Mouse (Mus musculus) liver, embryonic 16.5 days (tissue): ENCODE results near the gene Cyp1b1. TPM values are rescaled to one million over a fixed set of nuclear protein-coding genes. Genes with fewer than 3 reads are reported as not detected.

Experiments
- ATAC-seq: fragments of 200-750 bp; cut with Nextera tagmentation; 2 replicates; pipeline ENCODE4 v1.8.0; 2017; ENCODE audit warnings: low read depth, mild to moderate bottlenecking, moderate number of reproducible peaks, moderate library complexity
- H3K27ac ChIP-seq: fragments of 300-500 bp; sonication (generic); 2 replicates; pipeline ENCODE4 v1.5.1; 2014; ENCODE audit warnings: mild to moderate bottlenecking, low read length
- H3K27me3 ChIP-seq: fragments of 300-500 bp; sonication (generic); 2 replicates; pipeline ENCODE4 v1.6.1; 2014; ENCODE audit warnings: low read depth, low read length, mixed read lengths; ENCODE audit not compliant: control insufficient read depth, insufficient read depth
- H3K36me3 ChIP-seq: fragments of 300-500 bp; sonication (generic); 2 replicates; pipeline ENCODE4 v1.6.1; 2014; ENCODE audit warnings: mild to moderate bottlenecking; ENCODE audit not compliant: control insufficient read depth, insufficient read depth
- H3K4me1 ChIP-seq: fragments of 300-500 bp; sonication (generic); 2 replicates; pipeline ENCODE4 v1.6.1; 2014; ENCODE audit warnings: low read depth, low read length, mixed read lengths; ENCODE audit not compliant: control insufficient read depth
- H3K4me2 ChIP-seq: fragments of 300-500 bp; sonication (generic); 2 replicates; pipeline ENCODE4 v1.6.1; 2014; ENCODE audit warnings: low read depth, low read length, mixed read lengths
- H3K4me3 ChIP-seq: fragments of 300-500 bp; sonication (generic); 2 replicates; pipeline ENCODE4 v1.5.1; 2014; ENCODE audit warnings: low read depth, mild to moderate bottlenecking, low read length
- H3K9ac ChIP-seq: fragments of 300-500 bp; sonication (generic); 2 replicates; pipeline ENCODE4 v1.6.1; 2014; ENCODE audit warnings: low read depth, low read length
- H3K9me3 ChIP-seq: fragments of 300-500 bp; sonication (generic); replicated peaks from 2 replicates; pipeline ENCODE4 v1.6.1; 2016; ENCODE audit warnings: low read length; ENCODE audit not compliant: control insufficient read depth
- WGBS: fragments of 180-500 bp; shearing (Covaris S2); extraction: QIAGEN DNeasy Blood & Tissue Kit; methylation state at CpG from one replicate; pipeline ENCODE4 v1.1.7; 2014; ENCODE audit not compliant: insufficient replicate concordance; 5-methylcytosine and 5-hydroxymethylcytosine counted together
- polyA plus RNA-seq: library from polyadenylated mRNA; unstranded; fragments of >200 nt; fragmentation: Nextera tagmentation; extraction: Ambion mirVana; gene quantifications from 2 replicates; pipeline ENCODE4 v1.2.1, GENCODE M21; 2015

Cyp1b1 gene
- polyA plus RNA-seq, 1 experiment from 2014 or later: 0.22 TPM

GRCm38 (mm10) chr17:79743507-79743906 is 28.6 kb upstream of the Cyp1b1 start:
- no peaks in the 10 kb centered on the region for H3K36me3 ChIP-seq
- no peaks in the 10 kb centered on the region for H3K4me1 ChIP-seq
- WGBS: 60% methylated on average over 1 of the region's 1 CpGs

DNA sequence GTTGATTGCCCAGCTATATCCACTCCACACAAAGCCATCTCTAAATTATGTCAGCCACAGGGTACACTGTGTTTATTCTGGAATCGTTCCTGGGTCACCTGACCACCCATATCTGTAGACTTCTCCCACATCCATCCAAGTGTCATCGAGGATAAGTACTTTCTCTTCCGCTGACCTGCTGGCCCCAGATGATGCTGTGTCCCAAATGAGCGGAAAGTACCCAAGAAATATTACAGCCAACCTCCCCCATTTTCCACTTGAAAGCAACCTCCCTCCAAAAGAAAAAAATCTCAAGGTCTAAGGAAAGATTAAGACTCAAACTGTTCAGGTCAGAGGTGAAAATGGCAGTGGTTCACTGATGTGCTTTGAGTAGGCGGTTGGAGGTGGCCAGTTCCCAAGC is 27.8 kb upstream of the Cyp1b1 start:
- Histone ChIP-seq H3K9me3 (no peaks in the 10 kb centered on the region), H3K4me1 (no peaks in the 10 kb centered on the region), H3K4me2 (no peak overlapping the region), H3K27ac (no peak overlapping the region), H3K27me3 (no peaks in the 10 kb centered on the region), H3K4me3 (no peak overlapping the region), H3K36me3 (no peaks in the 10 kb centered on the region), H3K9ac (no peak overlapping the region)
- ATAC-seq: no peak
- 62% methylated on average over 5 of the region's 5 CpGs for WGBS

More at GRCm38 (mm10) chr17:79743507-79743906, 28.6 kb upstream of the Cyp1b1 start:
- H3K9me3 ChIP-seq: no peaks in the 10 kb centered on the region
- no peak overlapping the region for H3K4me3 ChIP-seq
- no peak overlapping the region for H3K4me2 ChIP-seq
- no peak for ATAC-seq
- H3K27ac ChIP-seq: no peak overlapping the region
- no peak overlapping the region for H3K9ac ChIP-seq
- H3K27me3 ChIP-seq: no peaks in the 10 kb centered on the region

DNA sequence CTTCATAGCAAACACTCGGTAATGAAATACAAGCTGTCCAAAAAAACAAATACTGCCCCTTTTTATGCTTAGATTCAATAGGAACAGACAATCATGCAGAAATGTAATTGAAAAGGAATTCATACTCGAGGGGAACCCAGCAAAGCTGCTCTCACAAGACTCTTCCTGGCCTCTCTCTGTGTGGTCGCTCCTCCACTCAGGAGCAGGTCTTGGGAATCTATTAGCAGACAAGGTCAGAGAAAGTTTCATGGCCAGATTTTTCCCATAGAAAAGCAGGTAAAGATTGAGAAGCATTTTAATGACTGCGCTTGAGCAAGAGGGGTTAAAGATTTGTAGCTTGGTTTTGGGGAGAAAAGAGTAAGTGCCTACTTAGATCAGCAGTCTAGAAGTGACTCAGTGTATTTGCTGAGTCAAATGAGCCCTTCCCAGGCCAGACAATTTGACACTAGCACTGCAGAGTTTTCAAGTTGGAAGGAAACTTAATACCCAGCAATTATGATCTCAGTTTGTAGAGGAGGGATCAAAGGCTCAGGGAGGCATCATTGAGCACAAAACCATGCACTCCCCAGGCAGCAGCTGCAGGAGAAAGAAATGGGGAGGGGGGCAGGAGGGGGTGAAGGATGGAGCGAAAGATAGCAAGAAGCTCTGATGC is 24.1 kb upstream of the Cyp1b1 start:
- no peaks in the 10 kb centered on the region for H3K27me3 ChIP-seq
- H3K9me3 ChIP-seq: no peaks in the 10 kb centered on the region
- H3K27ac ChIP-seq: no peak overlapping the region
- no peaks in the 10 kb centered on the region for H3K4me1 ChIP-seq
- no peak for ATAC-seq
- no peak overlapping the region for H3K4me2 ChIP-seq
- no peak overlapping the region for H3K9ac ChIP-seq
- 52% methylated on average over 5 of the region's 5 CpGs for WGBS
- H3K36me3 ChIP-seq: no peaks in the 10 kb centered on the region
- H3K4me3 ChIP-seq: no peak overlapping the region

DNA sequence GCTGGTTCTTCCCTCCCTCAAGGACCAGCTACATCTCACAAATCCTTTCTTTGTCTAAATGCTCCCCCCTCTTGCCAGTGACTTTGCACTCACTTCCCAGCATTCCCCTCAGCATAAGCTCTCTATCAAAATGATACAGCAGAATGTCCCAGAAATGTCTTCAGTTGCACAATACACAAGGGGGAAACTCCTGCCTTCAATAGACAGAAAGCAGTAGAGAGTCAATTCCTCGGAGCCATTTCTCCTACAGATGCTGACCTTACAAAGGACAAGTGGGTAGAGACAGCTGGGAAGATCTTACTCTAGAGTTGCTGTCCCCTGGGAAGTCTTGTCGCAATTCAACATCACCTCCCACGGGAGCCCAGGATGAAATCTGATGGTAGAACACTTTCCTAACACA is 22.7 kb upstream of the Cyp1b1 start:
- no peaks in the 10 kb centered on the region for H3K4me1 ChIP-seq
- no peak overlapping the region for H3K4me3 ChIP-seq
- H3K4me2 ChIP-seq: no peak overlapping the region
- no peaks in the 10 kb centered on the region for H3K27me3 ChIP-seq
- H3K27ac ChIP-seq: no peak overlapping the region
- ATAC-seq: no peak
- WGBS: 61% methylated on average over 3 of the region's 3 CpGs
- H3K9me3 ChIP-seq: no peaks in the 10 kb centered on the region
- no peak overlapping the region for H3K9ac ChIP-seq
- no peaks in the 10 kb centered on the region for H3K36me3 ChIP-seq

DNA sequence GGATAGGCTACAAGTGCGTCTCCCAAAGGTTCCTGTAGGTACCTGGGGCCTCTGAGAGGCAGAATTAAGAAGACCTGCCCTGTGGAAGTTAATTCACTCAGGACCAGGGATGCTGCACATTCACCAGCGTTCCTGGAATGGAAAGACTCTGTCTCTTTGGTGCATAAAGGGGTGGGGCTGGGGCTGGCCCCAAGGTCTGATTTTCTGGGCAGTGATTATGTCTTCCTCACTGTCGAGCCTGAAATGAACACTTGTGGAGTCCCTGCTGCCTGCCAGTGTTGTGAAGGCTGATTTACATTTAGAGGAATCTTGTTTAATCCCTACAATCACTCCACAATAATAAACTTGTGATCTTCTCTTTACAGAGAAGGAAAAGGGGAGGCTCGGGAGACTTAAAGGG is 18.2 kb upstream of the Cyp1b1 start:
- Histone ChIP-seq H3K27me3 (no peaks in the 10 kb centered on the region; the same call in 1 of the 2 replicates), H3K4me3 (no peak overlapping the region), H3K4me1 (no peaks in the 10 kb centered on the region), H3K36me3 (no peaks in the 10 kb centered on the region), H3K9me3 (no peaks in the 10 kb centered on the region), H3K4me2 (no peak overlapping the region), H3K9ac (no peak overlapping the region), H3K27ac (no peak overlapping the region)
- WGBS: 43% methylated on average over 4 of the region's 4 CpGs
- no peak for ATAC-seq

DNA sequence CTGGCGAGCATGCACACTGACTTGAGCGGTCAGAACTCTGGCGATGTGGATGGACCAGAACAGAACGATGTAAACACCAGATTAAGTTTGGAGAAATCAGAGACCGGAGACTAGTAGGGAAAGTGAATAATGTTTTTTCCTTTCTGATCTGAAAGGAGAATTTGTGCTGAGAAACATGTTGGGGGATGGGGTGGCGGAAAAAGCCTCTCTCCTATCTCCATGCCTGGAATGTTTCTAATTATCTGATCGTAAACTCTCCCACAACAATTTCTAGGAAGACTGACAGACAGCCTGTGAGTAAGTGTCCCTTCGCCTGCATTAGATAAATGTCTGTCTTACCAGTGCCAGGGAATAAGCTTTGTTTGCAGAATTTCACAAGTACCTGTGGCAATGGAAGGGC is 16.1 kb upstream of the Cyp1b1 start:
- H3K4me2 ChIP-seq: no peak overlapping the region
- H3K27ac ChIP-seq: no peak overlapping the region
- ATAC-seq: no peak
- H3K4me1 ChIP-seq: no peaks in the 10 kb centered on the region
- H3K9me3 ChIP-seq: no peaks in the 10 kb centered on the region
- WGBS: 49% methylated on average over 8 of the region's 8 CpGs
- H3K36me3 ChIP-seq: no peaks in the 10 kb centered on the region
- no peak overlapping the region for H3K4me3 ChIP-seq
- no peaks in the 10 kb centered on the region; the same call in 1 of the 2 replicates for H3K27me3 ChIP-seq
- no peak overlapping the region for H3K9ac ChIP-seq

GRCm38 (mm10) chr17:79728585-79729503 is 14.0 kb upstream of the Cyp1b1 start:
- Histone ChIP-seq H3K4me1 (no peaks in the 10 kb centered on the region), H3K4me3 (no peak overlapping the region), H3K4me2 (no peak overlapping the region), H3K27ac (no peak overlapping the region), H3K27me3 (no peaks in the 10 kb centered on the region; the same call in 1 of the 2 replicates), H3K9me3 (no peaks in the 10 kb centered on the region), H3K9ac (no peak overlapping the region), H3K36me3 (no peaks in the 10 kb centered on the region)
- 41% methylated on average over 16 of the region's 16 CpGs for WGBS
- ATAC-seq: no peak

GRCm38 (mm10) chr17:79728053-79728584 is 13.3 kb upstream of the Cyp1b1 start:
- Histone ChIP-seq H3K9me3 (no peaks in the 10 kb centered on the region), H3K4me1 (no peaks in the 10 kb centered on the region), H3K4me3 (no peak overlapping the region), H3K9ac (no peak overlapping the region), H3K27me3 (no peaks in the 10 kb centered on the region; the same call in 1 of the 2 replicates), H3K36me3 (no peaks in the 10 kb centered on the region), H3K4me2 (no peak overlapping the region), H3K27ac (no peak overlapping the region)
- 32% methylated on average over 14 of the region's 14 CpGs for WGBS
- no peak for ATAC-seq

DNA sequence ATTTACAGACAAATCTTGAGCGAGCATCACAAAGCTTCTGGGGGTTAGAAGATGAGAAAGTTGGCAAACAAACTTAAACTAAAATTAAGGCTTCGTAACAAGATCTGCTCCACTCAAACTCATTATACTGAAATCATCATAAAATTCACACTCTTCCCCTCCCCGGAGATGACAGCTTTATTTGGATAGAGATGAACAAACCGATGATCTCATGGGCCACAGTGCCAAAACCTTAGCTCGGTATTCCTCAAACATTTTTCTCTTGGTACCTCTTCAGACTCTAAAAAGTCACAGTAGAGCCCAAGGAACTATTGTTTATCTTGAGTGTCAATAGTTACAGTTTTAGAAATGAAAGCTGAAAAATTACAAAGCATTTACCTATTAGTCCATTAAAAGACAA is 11.8 kb upstream of the Cyp1b1 start:
- H3K4me2 ChIP-seq: no peak overlapping the region
- no peak overlapping the region for H3K27ac ChIP-seq
- ATAC-seq: no peak
- no peaks in the 10 kb centered on the region for H3K4me1 ChIP-seq
- H3K4me3 ChIP-seq: no peak overlapping the region
- H3K36me3 ChIP-seq: no peaks in the 10 kb centered on the region
- no peaks in the 10 kb centered on the region; the same call in 1 of the 2 replicates for H3K27me3 ChIP-seq
- 63% methylated on average over 5 of the region's 5 CpGs for WGBS
- no peaks in the 10 kb centered on the region for H3K9me3 ChIP-seq
- no peak overlapping the region for H3K9ac ChIP-seq
